Mouse (Mus musculus): ENCODE data around the gene Adpgk.

Adpgk gene

DNA sequence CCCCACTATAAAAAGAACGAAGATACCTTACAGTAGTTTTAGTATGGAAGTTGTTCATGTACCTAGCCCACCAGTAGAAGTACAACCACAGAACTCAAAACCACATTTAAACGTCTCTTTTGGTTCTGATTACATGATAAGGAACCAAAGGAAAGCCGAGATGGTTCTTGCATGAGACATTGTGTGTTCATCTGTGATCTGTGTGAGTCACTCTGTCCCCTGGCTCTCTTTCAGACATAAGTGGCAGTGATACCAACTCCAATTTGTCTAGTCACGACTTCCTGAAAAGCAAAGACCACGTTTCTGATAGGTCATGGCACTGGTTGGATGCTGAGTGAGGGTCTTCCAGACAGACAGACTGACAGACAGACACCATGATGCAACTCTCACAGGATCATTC lies 77.9 kb downstream of the Adpgk start:
- no peak for DNase-seq (ENCODE audit: low read depth, low spot score)

DNA sequence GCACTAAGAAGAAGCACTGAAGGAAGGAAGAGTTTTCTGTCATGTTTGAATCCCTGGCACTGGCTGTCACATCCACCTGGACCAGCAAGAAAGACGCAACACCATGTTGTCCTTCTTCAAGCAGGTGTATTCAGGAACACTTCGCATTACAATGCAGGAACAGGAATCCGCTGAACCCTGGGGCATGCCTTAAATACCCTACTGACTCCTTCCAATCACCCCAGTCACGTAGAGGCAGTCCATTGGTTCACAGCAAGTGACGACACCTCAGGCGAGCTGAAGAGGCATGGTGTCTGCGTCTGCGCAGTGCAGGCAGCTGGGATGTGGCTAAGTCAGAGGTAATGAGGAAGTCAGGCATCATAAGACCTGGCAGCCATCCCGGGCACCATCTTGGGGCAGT lies 78.3 kb downstream of the Adpgk start:
- DNase-seq (ENCODE audit: low read depth, low spot score) = no peak
